Mouse (Mus musculus) cortical plate, adult 2 months (tissue): ENCODE measurements around the gene Tpx2.

Experiments used
- CTCF ChIP-seq: fragments of 200-500 bp; IDR thresholded peaks from 2 replicates; pipeline ENCODE4 v1.5.1; 2011; ENCODE audit warnings: mild to moderate bottlenecking, control low read depth, low read length; ENCODE audit not compliant: insufficient read depth; ENCODE audit errors: extremely low read depth
- POLR2A ChIP-seq: fragments of 200-500 bp; IDR thresholded peaks from 2 replicates; pipeline ENCODE4 v1.6.1; 2011; ENCODE audit warnings: mild to moderate bottlenecking, low read length, control low read depth; ENCODE audit not compliant: insufficient read depth; ENCODE audit errors: extremely low read depth

GRCm38 (mm10) chr2:152887230-152887629 lies 39.5 kb downstream of the Tpx2 start:
- TF ChIP-seq CTCF (no peak), POLR2A (no peak)
